Comparison of ENCODE assay signal across 8 mouse cellular contexts in genomic region chr2:116071571-116072320, GRCm38 (mm10). TPM values are rescaled to one million over a fixed set of nuclear protein-coding genes. Genes with fewer than 3 reads are reported as not detected.
DNase-seq lines count a peak whose midpoint lies in the region; TF ChIP-seq lines count a peak whose summit lies in the region.

No protein-coding gene starts in this region.

- peaks cover 84% of the 10 kb centered on the region for H3K27me3 ChIP-seq in embryonic facial prominence, embryonic 10.5 days (replicated peaks; ENCODE audit: low read depth, poor library complexity, severe bottlenecking)
- peaks cover 56% of the 10 kb centered on the region for H3K27me3 ChIP-seq in small intestine, adult 2 months (ENCODE audit: control insufficient read depth, insufficient read depth, low read length)

- TF ChIP-seq CTCF in small intestine, adult 2 months (IDR thresholded peaks at IDR 0.05; ENCODE audit: extremely low read depth, insufficient read length, insufficient replicate concordance, low read depth, low read length), result peak; percentile 75; the same call in 1 of the 2 replicates

- H3K9me3 ChIP-seq in embryonic facial prominence, embryonic 10.5 days, result no peaks in the 10 kb centered on the region

- 1% methylated on average over 25 of the region's 25 CpGs for WGBS in embryonic facial prominence, embryonic 10.5 days
- 7% methylated on average over 25 of the region's 25 CpGs for WGBS in small intestine, adult 2 months

- peak overlapping the region; percentile 95 for H3K27ac ChIP-seq in embryonic facial prominence, embryonic 10.5 days (replicated peaks)
- peak overlapping the region; percentile 22; the same call in 1 of the 2 replicates for H3K27ac ChIP-seq in small intestine, adult 2 months (ENCODE audit: insufficient read depth, low read depth, low read length)

- peak overlapping the region; percentile 89 for H3K4me3 ChIP-seq in embryonic facial prominence, embryonic 10.5 days
- H3K4me3 ChIP-seq in small intestine, adult 2 months (ENCODE audit: low read depth, low read length), result peak overlapping the region; percentile 48

- no peak for TF ChIP-seq POLR2A in small intestine, adult 2 months (IDR thresholded peaks at IDR 0.05; ENCODE audit: low read depth, low read length)

- peaks cover 69% of the 10 kb centered on the region for H3K4me1 ChIP-seq in embryonic facial prominence, embryonic 10.5 days
- peaks cover 10% of the 10 kb centered on the region for H3K4me1 ChIP-seq in small intestine, adult 2 months (ENCODE audit: control insufficient read depth, insufficient read depth, insufficient read length, low read length)

- DNase-seq in 3T3-L1 (ENCODE audit: low read depth, low spot score) (peak; percentile 89), ES-CJ7 (ENCODE audit: low read depth, low spot score) (peak; percentile 70)
- DNase-seq in embryonic facial prominence, embryonic 10.5 days (ENCODE audit: low spot score), result peak; percentile 75
- peak; percentile 76 to 81 for DNase-seq in heart, postnatal 14 days
- DNase-seq in kidney, postnatal 25 days, result peak; percentile 84 to 91
- peak; percentile 83 for DNase-seq in lung, postnatal 10 days
- no peak for DNase-seq in cerebellum, adult 9-11 months

- no peaks in the 10 kb centered on the region for H3K36me3 ChIP-seq in embryonic facial prominence, embryonic 10.5 days (replicated peaks)
- H3K36me3 ChIP-seq in small intestine, adult 2 months (ENCODE audit: control insufficient read depth, insufficient read depth, low read length), result no peaks in the 10 kb centered on the region

- intact Hi-C loops in heart, postnatal 14 days (cut with DNase I), result loop anchor here (10.0 kb wide), 2 partner anchors 557 to 1217 kb away; no protein-coding TSS in a partner anchor

RNA-seq across cellular contexts. Expression of gene Meis2, which starts 6.1 kb away (rescaled TPM):
- polyA plus RNA-seq in embryonic facial prominence, embryonic 10.5 days (2016; fragmentation: Nextera tagmentation; extraction: Ambion mirVana), result 67.0 and 71.9 TPM in 2 replicates
- 10 to 100 TPM; 19.9 to 21.3 TPM for total RNA-seq in heart, postnatal 14 days (2021)
- polyA plus RNA-seq in small intestine, adult 2 months (2012; rRNA removed), result 3.9 and 11.6 TPM in 2 replicates
